Mouse (Mus musculus) limb, embryonic 10.5 days (tissue): ENCODE data around the gene Furin. TPM values are rescaled to one million over a fixed set of nuclear protein-coding genes. Genes with fewer than 3 reads are reported as not detected.

ENCODE experiments used
- DNase-seq: peaks from one replicate; pipeline ENCODE4 v3.0.0-alpha.2; 2017; ENCODE audit warnings: low spot score
- H3K27ac ChIP-seq: fragments of 300-500 bp; sonication (generic); 2 replicates; pipeline ENCODE4 v1.5.1; 2016; ENCODE audit warnings: mild to moderate bottlenecking
- H3K27me3 ChIP-seq: fragments of 300-500 bp; sonication (generic); 2 replicates; pipeline ENCODE4 v1.6.1; 2016; ENCODE audit warnings: low read depth, mild to moderate bottlenecking; ENCODE audit not compliant: poor library complexity, severe bottlenecking
- H3K36me3 ChIP-seq: fragments of 300-500 bp; sonication (generic); 2 replicates; pipeline ENCODE4 v1.6.1; 2016; ENCODE audit warnings: mild to moderate bottlenecking, moderate library complexity
- H3K4me1 ChIP-seq: fragments of 300-500 bp; sonication (generic); 2 replicates; pipeline ENCODE4 v1.6.1; 2016
- H3K4me3 ChIP-seq: fragments of 300-500 bp; sonication (generic); 2 replicates; pipeline ENCODE4 v1.5.1; 2016; ENCODE audit warnings: mild to moderate bottlenecking, moderate library complexity
- H3K9me3 ChIP-seq: fragments of 300-500 bp; sonication (generic); replicated peaks from 2 replicates; pipeline ENCODE4 v1.6.1; 2016; ENCODE audit warnings: mild to moderate bottlenecking
- WGBS: fragments of 180-500 bp; shearing (Covaris S2); methylation state at CpG from one replicate; pipeline ENCODE4 v1.1.7; 2016; 5-methylcytosine and 5-hydroxymethylcytosine counted together
- polyA plus RNA-seq: library from polyadenylated mRNA; unstranded; fragments of >200 nt; fragmentation: Nextera tagmentation; extraction: Ambion mirVana; gene quantifications from 2 replicates; pipeline ENCODE4 v1.2.1, GENCODE M21; 2016

Gene Furin
- polyA plus RNA-seq, 1 experiment from 2014 or later: 8.8 TPM

DNA sequence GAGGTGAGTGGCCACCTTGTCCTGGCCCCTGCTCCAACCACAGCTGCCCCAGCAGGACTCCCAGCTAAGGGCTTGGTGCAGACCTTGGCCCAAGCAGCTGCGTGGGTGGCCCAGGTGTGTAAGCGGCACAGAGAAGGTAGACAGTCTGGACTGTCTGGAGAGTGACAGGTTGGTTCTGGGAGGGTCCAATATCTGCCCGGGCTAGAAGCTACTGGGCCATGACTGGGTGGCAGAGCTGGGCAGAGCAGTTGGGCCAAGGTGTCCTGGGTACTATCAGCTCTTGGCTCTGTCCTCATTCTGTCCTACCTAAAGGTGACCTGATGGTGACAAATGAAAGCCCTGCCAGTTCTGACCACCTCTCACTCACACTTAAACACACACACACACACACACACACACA lies 37.9 kb upstream of the Furin start:
- 82% methylated on average over 3 of the region's 3 CpGs for WGBS
- H3K9me3 ChIP-seq: no peaks in the 10 kb centered on the region
- no peaks in the 10 kb centered on the region for H3K27me3 ChIP-seq
- H3K4me3 ChIP-seq: no peak overlapping the region
- H3K27ac ChIP-seq: peak overlapping the region; percentile 84
- DNase-seq: no peak
- peaks cover 84% of the 10 kb centered on the region for H3K4me1 ChIP-seq
- no peaks in the 10 kb centered on the region for H3K36me3 ChIP-seq

DNA sequence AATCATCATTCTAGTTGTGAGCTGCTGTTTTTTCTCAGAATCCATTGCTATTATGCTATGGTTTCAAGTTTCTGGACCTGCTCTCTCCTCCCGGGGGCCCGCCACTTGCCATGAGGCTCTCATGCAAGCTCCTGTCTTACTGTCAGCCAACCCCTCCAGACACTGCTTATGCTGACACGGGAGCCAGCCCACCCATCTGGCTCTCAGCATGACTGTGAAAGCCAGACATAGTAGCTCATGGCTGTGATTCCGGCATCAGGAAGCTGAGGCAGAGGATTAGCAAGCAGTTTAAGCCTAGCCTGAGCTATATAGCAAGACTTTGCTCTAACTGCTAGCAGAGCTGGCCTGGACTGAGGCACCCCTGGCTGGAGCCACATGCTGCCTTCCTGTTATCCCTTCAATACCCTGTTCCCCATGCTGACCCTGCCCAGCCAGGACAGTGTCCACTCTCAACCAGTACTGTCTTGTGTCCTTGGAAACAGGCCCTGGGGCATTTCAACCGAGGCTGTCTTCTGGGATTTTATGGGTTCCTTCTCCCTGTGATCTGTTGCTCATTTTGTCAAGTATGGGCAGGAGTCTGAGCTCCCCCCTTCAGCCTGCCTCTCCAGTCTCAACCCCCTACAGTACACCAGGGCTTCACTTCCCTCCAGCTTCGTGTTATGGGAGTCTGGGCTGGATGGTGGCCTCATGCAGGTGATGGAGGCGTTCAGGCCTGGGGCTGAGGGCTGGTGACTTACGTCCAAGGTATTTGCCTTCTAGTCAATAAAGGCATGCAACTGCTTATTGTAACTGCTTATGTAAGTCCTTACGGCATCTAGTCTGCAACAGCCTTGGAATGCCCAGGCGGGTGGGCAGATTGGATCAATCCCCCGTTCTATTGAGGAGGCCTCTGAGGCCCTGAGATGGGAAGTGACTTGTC lies 37.0 kb upstream of the Furin start:
- H3K27me3 ChIP-seq: no peaks in the 10 kb centered on the region
- peak overlapping the region; percentile 84 for H3K27ac ChIP-seq
- WGBS: 49% methylated on average over 11 of the region's 11 CpGs
- no peaks in the 10 kb centered on the region for H3K36me3 ChIP-seq
- peaks cover 84% of the 10 kb centered on the region for H3K4me1 ChIP-seq
- H3K9me3 ChIP-seq: no peaks in the 10 kb centered on the region
- no peak overlapping the region for H3K4me3 ChIP-seq
- DNase-seq: peak; percentile 57

DNA sequence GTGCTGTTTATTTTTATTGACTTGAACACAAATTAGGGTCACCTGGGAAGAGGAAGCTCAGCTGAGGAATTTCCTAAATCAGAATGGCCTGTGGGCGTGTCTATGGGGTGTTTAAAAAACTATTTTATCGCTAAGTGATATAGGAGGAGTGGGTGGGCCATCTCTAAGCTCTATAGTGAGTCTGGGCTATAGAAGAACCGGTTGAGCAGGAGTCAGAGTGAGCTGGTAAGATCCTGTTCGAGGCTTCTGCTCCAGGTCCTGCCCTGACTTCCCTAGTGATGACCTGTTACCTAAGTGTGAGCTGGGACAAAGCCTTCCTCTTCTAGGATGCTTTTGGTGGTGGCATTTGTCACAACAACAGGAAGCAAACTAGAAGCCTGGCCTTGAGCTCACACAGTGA lies 35.4 kb upstream of the Furin start:
- H3K27ac ChIP-seq: no peak overlapping the region
- no peaks in the 10 kb centered on the region for H3K27me3 ChIP-seq
- DNase-seq: no peak
- peaks cover 72% of the 10 kb centered on the region for H3K4me1 ChIP-seq
- H3K36me3 ChIP-seq: no peaks in the 10 kb centered on the region
- H3K4me3 ChIP-seq: no peak overlapping the region
- no peaks in the 10 kb centered on the region for H3K9me3 ChIP-seq
- 44% methylated on average over 4 of the region's 4 CpGs for WGBS

DNA sequence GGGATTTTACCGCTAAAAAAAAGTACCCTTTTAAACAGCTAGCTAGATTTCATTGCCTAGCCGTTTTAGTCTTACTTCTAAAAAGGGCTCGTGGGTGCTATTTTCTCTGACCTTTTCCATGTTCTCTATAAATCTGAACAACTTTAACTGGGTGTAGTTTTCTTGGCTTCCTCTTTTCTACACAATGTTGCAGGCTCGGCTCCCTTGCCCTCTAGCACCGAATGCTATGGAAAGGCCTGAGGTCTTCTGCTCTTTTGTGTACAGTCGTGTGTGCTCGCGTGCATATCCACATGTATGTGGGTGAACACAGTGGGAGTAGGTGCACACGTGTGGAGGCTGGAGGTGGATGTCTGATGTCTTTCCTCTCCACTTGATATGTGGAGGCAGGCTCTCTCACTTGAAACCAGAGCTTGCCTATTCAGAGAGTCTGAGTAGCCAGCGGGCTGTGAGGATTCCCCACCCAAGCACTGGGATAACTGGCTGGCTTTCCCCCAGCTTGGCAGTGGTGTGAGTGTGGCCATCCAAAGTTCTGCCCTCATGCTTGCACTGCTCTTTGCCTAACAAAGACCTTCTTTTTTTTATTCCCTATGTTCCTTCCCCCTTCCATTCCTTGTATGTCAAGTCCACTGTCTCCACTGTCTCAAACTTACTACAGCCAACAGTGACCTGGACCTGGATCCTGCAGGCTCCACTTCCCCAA lies 34.7 kb upstream of the Furin start:
- no peak for DNase-seq
- no peaks in the 10 kb centered on the region for H3K27me3 ChIP-seq
- H3K4me3 ChIP-seq: no peak overlapping the region
- H3K9me3 ChIP-seq: no peaks in the 10 kb centered on the region
- peak overlapping the region; percentile 59 for H3K27ac ChIP-seq
- 83% methylated on average over 10 of the region's 10 CpGs for WGBS
- peaks cover 64% of the 10 kb centered on the region for H3K4me1 ChIP-seq
- H3K36me3 ChIP-seq: no peaks in the 10 kb centered on the region

DNA sequence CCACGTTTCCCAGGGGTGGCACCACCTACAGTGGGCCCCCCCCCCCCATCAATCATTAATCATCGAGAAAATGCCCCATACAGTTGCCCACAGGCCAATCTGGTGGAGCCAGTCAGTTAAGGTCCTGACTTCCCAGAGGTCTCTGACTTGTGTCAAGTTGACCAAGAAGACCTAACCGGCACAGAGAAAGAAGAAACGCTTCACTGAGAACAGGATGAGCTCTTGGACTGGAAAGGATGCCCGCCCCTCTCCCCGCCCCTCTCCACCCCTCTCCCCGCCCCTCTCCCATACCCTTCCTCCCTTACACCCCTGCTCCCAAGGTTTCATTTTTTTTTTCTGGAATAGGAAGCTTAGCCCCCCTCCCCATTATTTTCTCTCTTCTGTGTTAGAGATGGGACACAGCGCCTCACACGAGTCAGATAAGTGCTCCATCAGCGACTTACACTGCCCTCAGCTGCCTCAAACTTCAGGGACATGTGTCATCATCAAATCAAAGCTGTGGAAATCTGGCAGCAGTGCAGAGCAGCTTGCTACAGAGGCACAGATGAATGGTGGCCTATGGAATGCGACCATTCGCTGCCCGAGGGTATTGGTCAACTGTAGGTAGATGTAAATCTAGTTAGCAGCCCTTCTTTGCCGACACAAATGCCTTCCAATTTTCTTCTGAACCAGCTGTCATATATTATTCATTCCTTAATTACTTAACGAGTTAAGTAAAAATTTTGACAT lies 34.0 kb upstream of the Furin start:
- no peak overlapping the region for H3K4me3 ChIP-seq
- peaks cover 57% of the 10 kb centered on the region for H3K4me1 ChIP-seq
- WGBS: 34% methylated on average over 14 of the region's 15 CpGs
- no peaks in the 10 kb centered on the region for H3K27me3 ChIP-seq
- peak; percentile 48 for DNase-seq
- no peaks in the 10 kb centered on the region for H3K9me3 ChIP-seq
- H3K27ac ChIP-seq: peak overlapping the region; percentile 54; the same call in 1 of the 2 replicates
- H3K36me3 ChIP-seq: no peaks in the 10 kb centered on the region

DNA sequence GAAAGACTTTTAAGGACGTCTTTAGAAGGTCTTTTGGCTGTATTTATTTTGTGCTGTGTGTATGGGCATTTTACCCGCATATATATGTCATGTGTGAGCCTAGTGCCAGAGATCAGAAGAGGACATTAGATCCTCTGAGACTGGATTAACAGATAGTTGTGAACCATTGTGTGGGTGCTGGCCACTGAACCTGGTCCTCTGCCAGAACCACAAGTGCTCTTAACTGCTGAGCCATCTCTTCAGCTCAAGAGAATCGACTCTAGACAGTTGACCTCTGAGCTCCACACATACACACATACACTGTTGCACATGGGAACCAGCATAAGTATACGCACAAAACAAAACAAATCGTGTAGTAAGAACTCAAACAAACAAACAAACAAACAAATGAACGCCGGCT lies 31.3 kb upstream of the Furin start:
- Histone ChIP-seq H3K36me3 (no peaks in the 10 kb centered on the region), H3K4me3 (no peak overlapping the region), H3K4me1 (peaks cover 35% of the 10 kb centered on the region), H3K9me3 (no peaks in the 10 kb centered on the region), H3K27ac (no peak overlapping the region), H3K27me3 (no peaks in the 10 kb centered on the region)
- DNase-seq: no peak
- WGBS: 90% methylated on average over 7 of the region's 7 CpGs

DNA sequence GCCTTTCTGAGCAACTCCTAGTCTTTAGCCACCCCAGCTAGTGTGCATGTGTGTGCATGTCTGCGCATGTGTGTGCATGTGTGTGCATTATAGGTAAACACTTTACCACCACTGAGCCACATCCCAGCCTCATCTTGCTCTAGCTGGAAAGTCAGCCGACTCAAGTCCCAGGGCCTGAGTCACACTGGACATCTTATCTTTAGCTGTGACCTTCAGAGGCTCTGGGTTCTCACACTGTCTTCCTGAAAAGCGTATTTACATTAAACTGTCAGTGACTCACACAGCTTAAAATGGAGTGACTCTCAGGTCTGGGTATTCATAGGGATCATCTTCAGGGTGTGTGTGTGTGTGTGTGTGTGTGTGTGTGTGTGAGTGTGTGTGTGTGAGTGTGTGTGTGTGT lies 30.4 kb upstream of the Furin start:
- DNase-seq: no peak
- no peak overlapping the region for H3K4me3 ChIP-seq
- 84% methylated on average over 3 of the region's 3 CpGs for WGBS
- H3K36me3 ChIP-seq: no peaks in the 10 kb centered on the region
- H3K4me1 ChIP-seq: peaks cover 26% of the 10 kb centered on the region
- H3K27ac ChIP-seq: no peak overlapping the region
- H3K9me3 ChIP-seq: no peaks in the 10 kb centered on the region
- no peaks in the 10 kb centered on the region for H3K27me3 ChIP-seq

DNA sequence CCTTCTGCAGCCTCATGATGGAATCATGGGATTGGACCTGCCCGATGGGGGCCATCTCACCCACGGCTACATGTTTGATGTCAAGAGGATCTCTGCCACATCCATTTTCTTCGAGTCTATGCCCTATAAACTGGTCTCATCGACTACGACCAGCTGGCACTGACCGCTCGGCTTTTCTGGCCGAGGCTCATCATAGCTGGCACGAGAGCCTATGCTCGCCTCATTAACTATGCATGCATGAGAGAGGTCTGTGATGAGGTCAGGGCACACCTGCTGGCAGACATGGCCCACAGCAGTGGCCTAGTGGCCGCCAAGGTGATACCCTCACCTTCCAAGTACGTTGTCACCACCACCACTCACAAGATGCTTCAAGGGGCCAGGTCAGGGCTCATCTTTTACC lies 24.4 kb upstream of the Furin start:
- no peak overlapping the region for H3K4me3 ChIP-seq
- no peak for DNase-seq
- no peaks in the 10 kb centered on the region for H3K27me3 ChIP-seq
- H3K9me3 ChIP-seq: no peaks in the 10 kb centered on the region
- H3K27ac ChIP-seq: no peak overlapping the region
- 0 out of 2 replicates have a peak, but pooled peaks cover 5% of the 10 kb centered on the region for H3K4me1 ChIP-seq
- no peaks in the 10 kb centered on the region for H3K36me3 ChIP-seq
- whole genome bisulfite sequencing: 94% methylated on average over 12 of the region's 12 CpGs

DNA sequence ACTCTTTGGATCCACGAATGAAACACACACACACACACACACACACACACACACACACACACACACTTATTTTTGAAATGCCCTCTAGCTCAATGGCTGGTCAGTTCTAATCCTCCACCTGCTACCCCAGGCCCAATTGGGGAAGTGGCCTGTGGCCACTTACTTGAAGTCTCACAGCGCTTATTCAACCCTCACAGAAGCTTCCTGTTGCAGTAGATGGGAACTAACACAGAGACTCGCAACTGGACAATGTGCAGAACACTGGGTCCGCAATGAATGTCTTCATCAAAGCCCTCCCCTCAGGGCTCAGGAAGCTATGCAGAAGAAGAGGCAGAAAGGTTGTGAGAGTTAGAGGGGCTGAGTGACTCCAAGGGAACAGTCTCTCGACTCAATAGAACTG lies 22.5 kb upstream of the Furin start:
- Histone ChIP-seq H3K4me3 (no peak overlapping the region), H3K36me3 (no peaks in the 10 kb centered on the region), H3K27me3 (no peaks in the 10 kb centered on the region), H3K4me1 (peaks cover 6% of the 10 kb centered on the region), H3K27ac (no peak overlapping the region), H3K9me3 (no peaks in the 10 kb centered on the region)
- 85% methylated on average over 5 of the region's 5 CpGs for WGBS
- DNase-seq: no peak

DNA sequence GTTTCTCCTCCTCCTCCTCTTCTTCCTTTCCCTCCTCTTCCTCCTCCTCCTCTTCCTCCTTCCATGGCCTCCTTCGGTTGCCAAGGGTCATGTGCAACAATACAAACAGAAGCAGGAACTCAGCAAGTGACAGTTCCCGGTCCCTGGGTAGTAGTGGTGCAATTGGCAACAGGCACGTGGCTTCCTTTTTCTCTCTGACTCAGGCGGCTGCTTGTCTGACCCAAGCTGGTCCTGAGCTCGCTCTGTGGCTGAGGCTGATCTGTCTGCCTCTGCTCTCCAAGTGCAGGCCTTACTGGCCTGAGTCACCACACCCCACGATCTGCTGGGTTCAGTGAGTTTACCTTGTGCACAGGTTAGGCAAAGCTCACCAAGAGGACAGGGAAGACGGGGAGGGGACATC lies 21.1 kb upstream of the Furin start:
- Histone ChIP-seq H3K27me3 (no peaks in the 10 kb centered on the region), H3K36me3 (no peaks in the 10 kb centered on the region), H3K4me1 (peaks cover 7% of the 10 kb centered on the region), H3K4me3 (no peak overlapping the region), H3K9me3 (no peaks in the 10 kb centered on the region), H3K27ac (no peak overlapping the region)
- 80% methylated on average over 7 of the region's 7 CpGs for WGBS
- DNase-seq: no peak

DNA sequence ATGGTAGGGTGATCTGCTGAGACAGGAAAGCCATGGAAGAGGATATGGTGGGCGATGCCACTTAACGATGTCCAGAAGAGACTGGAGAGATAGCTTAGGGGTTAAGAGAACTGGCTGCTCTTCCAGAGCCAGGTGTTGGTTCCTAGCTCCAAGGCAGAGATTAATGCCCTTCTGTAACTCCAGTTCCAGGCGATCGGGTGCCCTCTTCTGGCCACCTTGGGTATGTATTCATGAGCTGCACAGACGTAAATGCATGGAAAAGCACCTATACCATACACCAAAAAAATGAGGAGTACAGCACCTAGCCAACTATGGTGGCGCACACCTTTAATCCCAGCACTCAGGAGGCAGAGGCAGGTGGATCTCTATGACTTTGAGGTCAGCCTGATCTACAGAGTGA lies 19.5 kb upstream of the Furin start:
- Histone ChIP-seq H3K9me3 (no peaks in the 10 kb centered on the region), H3K4me3 (no peak overlapping the region), H3K27me3 (no peaks in the 10 kb centered on the region), H3K36me3 (no peaks in the 10 kb centered on the region), H3K4me1 (peaks cover 7% of the 10 kb centered on the region), H3K27ac (no peak overlapping the region)
- no peak for DNase-seq
- 78% methylated on average over 6 of the region's 6 CpGs for WGBS

DNA sequence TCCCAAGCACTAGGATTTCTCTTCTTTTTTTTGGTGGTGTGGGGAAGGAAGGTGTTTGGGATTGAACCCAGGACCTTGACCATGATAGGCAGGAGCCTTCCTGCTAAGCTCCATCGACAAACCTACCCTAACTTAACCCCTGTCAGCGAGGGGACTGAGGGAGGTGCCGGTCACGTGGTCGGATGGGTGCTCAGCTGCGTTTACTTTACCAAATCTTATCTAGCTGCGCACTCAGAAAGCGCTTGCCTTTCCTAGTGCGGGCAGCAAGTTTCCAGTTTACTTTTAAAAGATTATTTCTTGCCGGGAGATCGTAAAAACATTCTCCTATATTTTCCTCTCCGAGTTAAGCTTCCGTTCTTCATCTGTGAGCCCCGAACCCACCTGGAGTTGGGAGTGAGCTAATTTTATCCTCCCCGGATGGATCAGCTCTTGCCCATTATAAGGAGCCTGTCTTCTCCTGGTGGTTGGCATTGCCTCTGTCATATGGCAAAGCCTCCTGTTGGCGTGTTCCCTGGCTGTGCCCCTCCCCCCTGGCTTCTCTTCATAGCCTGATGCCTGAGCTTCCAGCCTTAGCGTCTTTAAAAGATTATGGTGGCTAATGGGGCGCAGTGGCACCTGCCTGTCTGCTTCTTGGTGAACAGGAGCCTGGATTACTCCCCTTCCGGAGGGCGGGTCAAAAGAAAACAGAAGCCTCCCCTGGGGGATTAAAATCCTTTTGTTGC lies 17.7 kb upstream of the Furin start:
- Histone ChIP-seq H3K27ac (no peak overlapping the region), H3K27me3 (no peaks in the 10 kb centered on the region), H3K9me3 (no peaks in the 10 kb centered on the region), H3K4me3 (0 out of 2 replicates have a peak overlapping the region, but pooled peaks have one; percentile 14), H3K36me3 (no peaks in the 10 kb centered on the region), H3K4me1 (peaks cover 7% of the 10 kb centered on the region)
- DNase-seq: no peak
- WGBS: 31% methylated on average over 20 of the region's 20 CpGs
